Mouse (Mus musculus): ENCODE data around the gene Dguok. TPM values are rescaled to one million over a fixed set of nuclear protein-coding genes. Genes with fewer than 3 reads are reported as not detected.

Dguok gene
- polyA plus RNA-seq, 1 experiment from 2014 or later: 68.8 TPM

DNA sequence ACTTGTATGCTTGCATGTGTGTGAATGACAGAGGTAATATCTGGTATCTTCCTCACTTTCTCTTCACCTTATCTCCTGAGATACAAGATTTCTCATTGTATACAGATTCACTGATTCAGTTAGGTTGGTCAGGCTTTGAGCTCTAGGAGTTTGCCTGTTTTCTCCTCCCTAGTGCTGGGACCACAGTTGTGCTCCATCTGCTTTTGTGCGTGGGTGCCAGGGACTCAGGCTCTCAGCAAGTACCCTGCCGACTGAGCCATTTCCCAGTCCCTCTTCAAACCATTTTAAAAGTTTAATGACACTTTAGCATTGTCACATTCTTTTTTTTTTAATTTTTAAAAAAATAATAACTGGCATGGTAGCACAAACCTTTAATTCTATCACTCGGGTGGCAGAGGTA lies 8.4 kb upstream of the Dguok start:
- Histone ChIP-seq H3K27me3 (ENCODE audit: insufficient read depth, poor library complexity, severe bottlenecking) (no peaks in the 10 kb centered on the region), H3K4me1 (replicated peaks) (no peaks in the 10 kb centered on the region), H3K36me3 (no peaks in the 10 kb centered on the region), H3K27ac (no peak overlapping the region), H3K4me3 (no peak overlapping the region), H3K9me3 (no peaks in the 10 kb centered on the region)
- 68% methylated on average over 3 of the region's 3 CpGs for WGBS
- no peak for DNase-seq (ENCODE audit: low spot score)

DNA sequence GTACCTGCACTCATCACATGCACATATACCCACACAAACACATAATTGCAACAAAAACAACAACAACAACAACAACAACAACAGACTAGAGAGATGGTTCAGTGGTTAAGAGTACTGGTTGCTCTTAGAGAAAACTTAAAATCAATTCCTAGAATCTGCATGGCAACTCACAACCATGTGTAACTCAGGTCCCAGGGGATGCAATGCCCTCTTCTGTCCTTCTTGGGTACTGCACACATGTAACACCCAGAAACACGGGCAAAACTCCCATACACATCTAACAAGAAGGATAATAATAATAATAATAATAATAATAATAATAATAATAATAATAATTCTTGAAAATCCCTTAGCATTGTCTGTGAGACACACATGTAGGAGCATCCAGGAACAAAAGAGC lies 5.7 kb upstream of the Dguok start:
- H3K4me3 ChIP-seq: no peak overlapping the region
- WGBS: 26% methylated on average over 1 of the region's 1 CpGs

DNA sequence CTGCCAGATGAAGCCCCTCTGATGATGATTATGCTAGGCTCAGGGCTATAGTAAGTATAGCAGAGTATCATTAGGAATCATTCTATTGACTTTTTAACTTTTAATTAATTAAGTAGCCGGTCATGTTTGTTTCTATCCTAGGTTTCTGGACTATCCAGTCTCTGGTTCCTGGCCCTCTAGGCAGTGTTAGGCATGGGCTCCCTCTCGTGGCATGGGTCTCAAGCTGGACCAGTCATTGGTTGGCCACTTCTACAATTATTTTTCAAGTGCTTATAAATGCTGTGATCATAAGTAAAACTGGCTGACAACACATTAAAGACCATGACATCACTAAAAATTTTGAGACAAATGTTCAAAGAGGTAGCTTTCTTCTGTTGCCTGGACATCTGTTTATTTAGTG lies 3.4 kb upstream of the Dguok start:
- Histone ChIP-seq H3K4me1 (replicated peaks) (peaks cover 28% of the 10 kb centered on the region), H3K9me3 (no peaks in the 10 kb centered on the region), H3K36me3 (no peaks in the 10 kb centered on the region), H3K4me3 (no peak overlapping the region), H3K27me3 (ENCODE audit: insufficient read depth, poor library complexity, severe bottlenecking) (no peaks in the 10 kb centered on the region), H3K27ac (no peak overlapping the region)
- no peak for DNase-seq (ENCODE audit: low spot score)
- 73% methylated on average over 2 of the region's 2 CpGs for WGBS

More for the DNA sequence above, 5.7 kb upstream of the Dguok start:
- H3K27me3 ChIP-seq (ENCODE audit: insufficient read depth, poor library complexity, severe bottlenecking): no peaks in the 10 kb centered on the region
- DNase-seq (ENCODE audit: low spot score): peak; percentile 41
- H3K4me1 ChIP-seq (replicated peaks): peaks cover 11% of the 10 kb centered on the region
- H3K9me3 ChIP-seq: no peaks in the 10 kb centered on the region
- no peak overlapping the region for H3K27ac ChIP-seq
- no peaks in the 10 kb centered on the region for H3K36me3 ChIP-seq

DNA sequence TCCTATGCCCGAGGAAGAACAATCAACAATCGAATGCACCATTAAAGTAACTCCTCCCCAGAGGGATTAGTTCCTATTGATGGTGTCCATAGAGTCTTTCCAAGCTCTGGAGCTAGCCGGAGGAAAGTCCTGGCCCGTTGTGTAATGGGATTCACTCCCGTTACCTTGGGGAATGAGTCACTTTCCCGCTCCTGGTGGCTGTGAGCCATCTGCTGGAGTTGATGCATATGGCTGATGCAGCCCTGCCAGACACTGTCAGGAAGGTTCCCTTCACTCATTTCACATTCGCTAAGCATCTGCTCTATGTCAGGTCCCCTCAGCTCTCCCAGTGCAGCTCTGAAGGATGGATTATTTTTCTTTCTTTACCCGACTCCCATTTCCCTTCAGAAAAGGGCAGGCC lies 2.7 kb upstream of the Dguok start:
- peaks cover 30% of the 10 kb centered on the region for H3K4me1 ChIP-seq (replicated peaks)
- H3K4me3 ChIP-seq: no peak overlapping the region
- no peaks in the 10 kb centered on the region for H3K36me3 ChIP-seq
- H3K9me3 ChIP-seq: no peaks in the 10 kb centered on the region
- DNase-seq (ENCODE audit: low spot score): no peak
- WGBS: 48% methylated on average over 8 of the region's 8 CpGs
- no peak overlapping the region for H3K27ac ChIP-seq
- H3K27me3 ChIP-seq (ENCODE audit: insufficient read depth, poor library complexity, severe bottlenecking): no peaks in the 10 kb centered on the region

DNA sequence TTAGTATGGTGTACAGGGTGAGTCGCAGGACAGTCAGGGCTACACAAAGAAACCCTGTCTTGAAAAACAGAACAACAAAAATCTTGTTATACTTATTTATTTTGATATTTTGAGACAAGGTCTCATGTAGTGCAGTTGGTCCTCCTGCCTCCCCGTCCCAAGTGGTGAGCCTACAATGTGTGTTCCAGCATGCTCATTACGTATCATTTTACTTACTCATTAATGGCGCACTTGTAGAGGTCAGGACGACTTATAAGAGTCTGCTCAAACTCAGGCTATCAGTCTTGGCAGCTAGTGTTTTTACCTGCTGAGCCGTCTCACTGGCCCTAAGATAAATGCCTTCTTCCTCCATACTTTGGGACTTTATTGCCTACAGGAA lies 388 bp upstream of the Dguok start:
- Histone ChIP-seq H3K4me3 (peak overlapping the region; percentile 72), H3K4me1 (replicated peaks) (peaks cover 30% of the 10 kb centered on the region), H3K9me3 (no peaks in the 10 kb centered on the region), H3K27ac (peak overlapping the region; percentile 90), H3K36me3 (0 out of 2 replicates have a peak, but pooled peaks cover 6% of the 10 kb centered on the region), H3K27me3 (ENCODE audit: insufficient read depth, poor library complexity, severe bottlenecking) (no peaks in the 10 kb centered on the region)
- DNase-seq (ENCODE audit: low spot score): no peak
- WGBS: 35% methylated on average over 6 of the region's 6 CpGs

DNA sequence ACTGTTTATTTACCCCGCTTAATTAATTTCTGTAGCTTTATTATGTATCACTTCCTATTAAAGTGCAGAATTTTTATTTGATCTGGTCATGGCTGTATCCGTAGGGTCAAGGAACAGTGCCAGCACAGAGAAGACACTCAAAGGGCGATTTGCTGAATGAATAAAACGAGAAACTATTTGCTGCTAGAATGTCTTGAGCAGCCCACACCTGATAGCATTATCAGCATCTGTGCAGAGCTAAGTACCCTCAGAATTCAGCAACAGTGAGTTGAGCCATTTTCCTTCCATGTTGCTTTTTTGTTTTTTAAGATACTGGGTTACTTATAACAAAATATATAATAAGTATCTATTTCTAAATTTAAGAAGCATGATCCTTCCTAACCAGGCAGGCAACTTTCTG lies 1.2 kb downstream of the Dguok start:
- Histone ChIP-seq H3K4me3 (peak overlapping the region; percentile 72), H3K27ac (no peak overlapping the region), H3K27me3 (ENCODE audit: insufficient read depth, poor library complexity, severe bottlenecking) (no peaks in the 10 kb centered on the region), H3K36me3 (peaks cover 10% of the 10 kb centered on the region; the same call in 1 of the 2 replicates), H3K9me3 (peaks cover under 1% of the 10 kb centered on the region; the same call in 1 of the 2 replicates), H3K4me1 (replicated peaks) (peaks cover 33% of the 10 kb centered on the region)
- WGBS: 93% methylated on average over 4 of the region's 4 CpGs
- no peak for DNase-seq (ENCODE audit: low spot score)

DNA sequence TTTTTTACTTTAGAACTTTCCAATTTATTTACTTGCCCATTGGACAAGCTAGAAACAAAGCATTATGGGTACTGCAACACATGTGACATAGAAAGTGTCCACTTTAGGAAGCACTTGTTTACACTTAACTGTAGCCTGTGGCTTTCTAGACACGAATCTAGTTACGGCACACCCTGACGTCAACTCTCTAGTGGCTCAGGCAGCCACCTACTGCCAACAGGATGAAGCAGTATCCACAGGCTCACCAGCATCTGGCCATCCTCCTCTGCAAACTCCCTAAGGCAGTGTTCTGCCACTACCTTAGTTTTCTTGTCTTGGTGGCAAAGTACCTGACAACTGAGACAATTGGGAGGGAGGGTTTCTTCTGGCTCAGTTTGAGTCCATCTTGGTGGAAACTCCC lies 3.4 kb downstream of the Dguok start:
- DNase-seq (ENCODE audit: low spot score): no peak
- Histone ChIP-seq H3K27ac (no peak overlapping the region), H3K9me3 (peaks cover 4% of the 10 kb centered on the region; the same call in 1 of the 2 replicates), H3K36me3 (peaks cover 22% of the 10 kb centered on the region; the same call in 1 of the 2 replicates), H3K4me3 (no peak overlapping the region), H3K4me1 (replicated peaks) (peaks cover 26% of the 10 kb centered on the region), H3K27me3 (ENCODE audit: insufficient read depth, poor library complexity, severe bottlenecking) (no peaks in the 10 kb centered on the region)
- 86% methylated on average over 3 of the region's 3 CpGs for WGBS

DNA sequence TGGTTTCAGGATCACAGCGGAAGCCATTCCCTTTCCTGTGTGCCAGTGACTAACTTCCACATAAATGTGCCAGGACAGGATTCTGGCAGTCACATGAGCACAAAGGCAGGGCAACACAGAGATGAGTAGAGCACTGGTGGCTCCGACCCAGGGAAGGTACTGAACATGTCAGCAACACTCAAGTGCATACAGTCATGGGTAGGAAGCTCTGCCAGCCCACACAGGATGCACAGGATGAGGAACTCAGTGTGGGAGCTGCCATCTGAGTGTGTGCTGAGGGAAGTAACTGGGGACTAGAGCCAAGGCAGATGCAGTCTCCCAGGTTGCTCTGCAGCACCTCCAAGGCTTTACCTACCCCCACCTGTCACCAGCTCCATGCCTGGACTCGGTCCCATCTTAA lies 4.1 kb downstream of the Dguok start:
- no peak overlapping the region for H3K4me3 ChIP-seq
- H3K36me3 ChIP-seq: peaks cover 29% of the 10 kb centered on the region; the same call in 1 of the 2 replicates
- no peaks in the 10 kb centered on the region for H3K27me3 ChIP-seq (ENCODE audit: insufficient read depth, poor library complexity, severe bottlenecking)
- no peak overlapping the region for H3K27ac ChIP-seq
- H3K9me3 ChIP-seq: peaks cover 4% of the 10 kb centered on the region; the same call in 1 of the 2 replicates
- DNase-seq (ENCODE audit: low spot score): no peak
- WGBS: 84% methylated on average over 3 of the region's 3 CpGs
- H3K4me1 ChIP-seq (replicated peaks): peaks cover 23% of the 10 kb centered on the region

DNA sequence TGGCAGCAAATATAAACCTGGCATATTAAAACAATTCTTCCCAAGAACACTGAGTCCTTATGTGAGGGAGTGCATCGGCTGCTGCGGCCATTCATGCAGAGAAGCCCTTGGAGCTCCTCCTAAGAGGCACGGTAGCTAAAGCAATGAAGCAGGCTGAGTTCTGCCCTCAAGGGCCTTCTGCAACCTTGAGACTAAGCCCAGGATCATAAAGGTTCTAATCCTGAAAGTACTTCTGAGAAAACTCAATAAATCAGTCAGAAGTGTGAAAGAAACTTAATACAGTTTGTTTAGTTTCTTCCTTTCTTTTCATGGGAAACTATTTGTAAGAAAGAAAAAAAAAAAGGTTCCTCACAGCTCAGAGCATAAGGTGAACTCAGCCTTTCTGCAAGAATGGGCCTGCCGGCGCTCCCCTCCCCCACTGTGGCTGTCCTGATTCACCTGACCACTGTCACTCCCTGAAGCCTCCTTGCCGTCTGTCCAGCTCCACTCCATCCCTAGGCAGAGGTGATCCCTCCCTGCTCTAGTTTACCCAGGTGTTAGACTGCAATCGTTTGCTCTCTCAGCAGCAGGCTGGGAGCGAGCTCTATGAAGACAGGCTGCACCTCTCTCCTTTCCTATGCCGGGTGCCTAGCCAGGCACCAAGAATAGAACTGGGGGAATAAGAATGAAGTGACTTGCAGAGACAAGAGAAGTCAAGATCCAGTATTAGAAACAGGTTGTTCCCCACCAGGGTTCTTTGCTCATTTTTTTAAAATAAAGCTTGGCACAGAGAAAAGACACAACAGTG lies 5.1 kb downstream of the Dguok start:
- H3K36me3 ChIP-seq: peaks cover 39% of the 10 kb centered on the region; the same call in 1 of the 2 replicates
- H3K27ac ChIP-seq: no peak overlapping the region
- 66% methylated on average over 9 of the region's 9 CpGs for WGBS
- no peak overlapping the region for H3K4me3 ChIP-seq
- H3K9me3 ChIP-seq: peaks cover 4% of the 10 kb centered on the region; the same call in 1 of the 2 replicates
- peaks cover 17% of the 10 kb centered on the region for H3K4me1 ChIP-seq (replicated peaks)
- DNase-seq (ENCODE audit: low spot score): no peak
- no peaks in the 10 kb centered on the region for H3K27me3 ChIP-seq (ENCODE audit: insufficient read depth, poor library complexity, severe bottlenecking)

DNA sequence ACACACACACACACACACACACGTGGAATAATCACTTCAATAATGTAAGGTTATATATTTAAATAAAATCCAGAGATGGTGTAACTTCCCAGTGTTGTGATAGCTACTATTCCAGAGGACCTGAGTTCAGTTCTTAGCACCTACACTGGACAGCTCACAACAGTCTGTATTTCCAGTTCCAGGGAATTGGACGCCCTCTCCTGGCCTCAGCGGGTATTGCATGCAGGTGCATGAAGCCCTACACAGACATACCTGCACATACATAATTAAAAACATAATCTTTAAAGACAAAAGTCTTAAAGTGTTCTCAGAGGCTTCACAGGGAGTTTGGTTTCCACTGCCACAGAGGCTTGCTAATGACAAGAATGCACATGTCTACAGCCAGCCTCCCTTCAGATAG lies 6.3 kb downstream of the Dguok start:
- no peak overlapping the region for H3K27ac ChIP-seq
- WGBS: 55% methylated on average over 3 of the region's 3 CpGs
- H3K4me3 ChIP-seq: no peak overlapping the region
- no peak for DNase-seq (ENCODE audit: low spot score)
- H3K9me3 ChIP-seq: peaks cover 4% of the 10 kb centered on the region; the same call in 1 of the 2 replicates
- H3K27me3 ChIP-seq (ENCODE audit: insufficient read depth, poor library complexity, severe bottlenecking): no peaks in the 10 kb centered on the region
- H3K4me1 ChIP-seq (replicated peaks): peaks cover 8% of the 10 kb centered on the region
- H3K36me3 ChIP-seq: peaks cover 50% of the 10 kb centered on the region

DNA sequence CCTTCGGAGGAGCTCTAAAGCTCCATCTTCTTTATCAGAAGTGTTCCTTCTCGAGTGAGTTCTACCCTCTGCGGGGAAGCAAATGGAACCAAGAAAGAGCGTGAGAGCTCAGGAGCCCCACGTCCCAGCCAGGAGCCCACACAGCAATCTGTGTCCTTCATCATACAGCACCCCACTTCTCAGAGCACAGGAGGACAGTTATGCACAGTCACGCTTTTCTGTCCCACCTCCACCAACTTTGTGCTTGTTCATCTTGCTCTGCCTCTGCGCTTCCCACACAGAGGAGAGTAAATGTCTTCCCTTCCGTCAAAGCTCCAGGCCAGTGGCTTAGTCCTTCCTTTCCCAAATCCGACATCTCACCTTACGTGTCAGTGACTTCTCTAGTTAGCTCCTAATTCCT lies 7.7 kb downstream of the Dguok start:
- 96% methylated on average over 10 of the region's 10 CpGs for WGBS
- no peak overlapping the region for H3K4me3 ChIP-seq
- H3K27me3 ChIP-seq (ENCODE audit: insufficient read depth, poor library complexity, severe bottlenecking): no peaks in the 10 kb centered on the region
- peaks cover 62% of the 10 kb centered on the region for H3K36me3 ChIP-seq
- no peak overlapping the region for H3K27ac ChIP-seq
- H3K4me1 ChIP-seq (replicated peaks): 0 out of 2 replicates have a peak, but pooled peaks cover 3% of the 10 kb centered on the region
- DNase-seq (ENCODE audit: low spot score): no peak
- peaks cover 4% of the 10 kb centered on the region; the same call in 1 of the 2 replicates for H3K9me3 ChIP-seq

DNA sequence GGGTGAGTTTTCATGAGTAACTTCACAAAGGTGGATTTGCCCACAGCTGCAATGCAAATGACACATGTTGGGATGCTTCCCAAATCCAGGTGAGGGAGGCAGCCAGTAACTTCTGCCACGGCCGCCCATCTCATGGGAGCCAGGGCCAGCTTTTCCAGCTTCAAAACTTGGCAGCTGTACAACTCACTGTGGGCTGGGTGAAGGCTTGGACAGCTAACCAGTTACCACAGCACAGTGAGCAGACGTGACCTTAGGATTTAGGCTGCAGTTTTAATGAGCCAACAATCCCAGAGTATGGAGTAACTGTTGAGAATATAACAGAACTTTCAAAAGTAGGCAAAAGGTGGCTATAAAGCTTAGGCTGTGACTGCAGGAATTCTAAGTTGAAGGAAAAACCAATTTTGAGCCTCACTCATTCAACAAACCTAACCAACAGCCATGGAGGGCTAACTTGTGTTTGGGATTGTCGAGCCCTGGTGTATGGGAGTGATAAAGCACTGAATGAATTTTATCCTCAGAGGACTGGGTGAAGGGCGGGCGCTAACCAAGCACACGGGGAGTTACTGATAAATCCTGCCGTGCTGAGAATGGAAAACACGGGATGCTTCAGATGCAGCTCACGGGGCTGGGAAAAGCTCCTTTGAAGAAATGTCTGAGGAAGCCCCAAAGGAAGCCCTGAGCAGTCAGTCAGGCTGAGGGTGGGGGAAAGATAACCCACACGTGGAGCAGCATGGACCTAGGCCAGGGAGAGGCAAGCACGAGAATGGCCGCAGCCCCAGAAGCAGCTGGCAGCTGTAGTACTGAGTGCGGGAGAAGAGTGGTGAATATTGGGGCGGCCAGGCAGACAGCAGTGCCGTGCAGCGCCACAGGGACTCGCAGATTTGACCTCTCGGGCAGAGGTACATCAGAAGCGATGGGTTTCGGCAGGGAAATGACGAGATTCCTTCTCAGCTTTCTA lies 9.7 kb downstream of the Dguok start:
- H3K4me1 ChIP-seq (replicated peaks): 0 out of 2 replicates have a peak, but pooled peaks cover 3% of the 10 kb centered on the region
- H3K27me3 ChIP-seq (ENCODE audit: insufficient read depth, poor library complexity, severe bottlenecking): no peaks in the 10 kb centered on the region
- 88% methylated on average over 22 of the region's 22 CpGs for WGBS
- H3K4me3 ChIP-seq: no peak overlapping the region
- peaks cover 4% of the 10 kb centered on the region; the same call in 1 of the 2 replicates for H3K9me3 ChIP-seq
- H3K27ac ChIP-seq: no peak overlapping the region
- DNase-seq (ENCODE audit: low spot score): no peak
- peaks cover 69% of the 10 kb centered on the region for H3K36me3 ChIP-seq
